ENCODE assay signal across 8 mouse cellular contexts in genomic region chr5:74051394-74052170, GRCm38 (mm10). TPM values are rescaled to one million over a fixed set of nuclear protein-coding genes. Genes with fewer than 3 reads are reported as not detected.
DNase-seq lines count a peak whose midpoint lies in the region; ATAC-seq and TF ChIP-seq lines count a peak whose summit lies in the region.

No protein-coding gene starts in this region.

- H3K36me3 ChIP-seq in midbrain, postnatal 0 days (ENCODE audit: insufficient read depth, low read length): no peaks in the 10 kb centered on the region
- no peaks in the 10 kb centered on the region for H3K36me3 ChIP-seq in midbrain, embryonic 11.5 days (ENCODE audit: control insufficient read depth, insufficient read depth, low read length)

- ATAC-seq in midbrain, postnatal 0 days (ENCODE audit: low FRiP score): no peak
- no peak for ATAC-seq in midbrain, embryonic 11.5 days (ENCODE audit: low FRiP score)
- no peak for ATAC-seq in megakaryocyte progenitor cell, adult 5-6 weeks (replicated peaks; ENCODE audit: poor library complexity)

- no peak for TF ChIP-seq CTCF in midbrain, postnatal 0 days (IDR thresholded peaks at IDR 0.05)

- H3K4me2 ChIP-seq in midbrain, postnatal 0 days (ENCODE audit: low read depth, low read length, poor library complexity, severe bottlenecking): no peak overlapping the region
- H3K4me2 ChIP-seq in midbrain, embryonic 11.5 days: no peak overlapping the region

- DNase-seq in adrenal gland, adult (ENCODE audit: inconsistent age in 2 of 2, low spot score in 1 of 2): peak; percentile 41 to 70
- no peak for DNase-seq in adrenal gland, postnatal 4 days (ENCODE audit: low spot score in 2 of 2)
- peak; percentile 59 for DNase-seq in midbrain, postnatal 0 days (ENCODE audit: low spot score)
- no peak for DNase-seq in midbrain, embryonic 11.5 days (ENCODE audit: low spot score, missing footprints)
- DNase-seq in heart, adult 18-20 months: peak; percentile 54 to 64
- peak; percentile 77 to 78 for DNase-seq in kidney, postnatal 25 days
- no peak for DNase-seq in thymus, postnatal 25 days

- H3K9ac ChIP-seq in midbrain, postnatal 0 days (replicated peaks; ENCODE audit: low read length, poor library complexity, severe bottlenecking): no peak overlapping the region
- H3K9ac ChIP-seq in midbrain, embryonic 11.5 days (ENCODE audit: low read length): no peak overlapping the region

- H3K27ac ChIP-seq in midbrain, postnatal 0 days (ENCODE audit: low read depth, low read length): no peak overlapping the region
- no peak overlapping the region for H3K27ac ChIP-seq in midbrain, embryonic 11.5 days (ENCODE audit: low read depth, low read length)

- H3K27me3 ChIP-seq in midbrain, postnatal 0 days (ENCODE audit: insufficient read depth, low read length): no peaks in the 10 kb centered on the region
- H3K27me3 ChIP-seq in midbrain, embryonic 11.5 days (ENCODE audit: control insufficient read depth, insufficient read depth, low read length): no peaks in the 10 kb centered on the region

- no peaks in the 10 kb centered on the region for H3K9me3 ChIP-seq in midbrain, postnatal 0 days (ENCODE audit: low read length)
- H3K9me3 ChIP-seq in midbrain, embryonic 11.5 days (ENCODE audit: control insufficient read depth, low read length): no peaks in the 10 kb centered on the region

- 79% methylated on average over 23 of the region's 23 CpGs for WGBS in midbrain, postnatal 0 days
- WGBS in midbrain, embryonic 11.5 days: 94% methylated on average over 23 of the region's 23 CpGs

- H3K4me1 ChIP-seq in midbrain, postnatal 0 days (ENCODE audit: insufficient read depth, low read length): peaks cover 3% of the 10 kb centered on the region; the same call in 1 of the 2 replicates
- H3K4me1 ChIP-seq in midbrain, embryonic 11.5 days (ENCODE audit: control insufficient read depth, insufficient read depth, low read length): no peaks in the 10 kb centered on the region

- no peak overlapping the region for H3K4me3 ChIP-seq in midbrain, postnatal 0 days (ENCODE audit: low read depth, low read length)
- no peak overlapping the region for H3K4me3 ChIP-seq in midbrain, embryonic 11.5 days (ENCODE audit: low read depth, low read length)

RNA-seq across cellular contexts. Expression of gene Usp46, which starts 16.6 kb away (rescaled TPM):
- 10 to 100 TPM; 42.6 to 45.0 TPM for total RNA-seq in adrenal gland, postnatal 4 days (2021)
- total RNA-seq in midbrain, postnatal 0 days (2014; rRNA removed): 54.3 and 55.6 TPM in 2 replicates
- polyA plus RNA-seq in midbrain, postnatal 0 days (2015; fragmentation: Nextera tagmentation; extraction: Ambion mirVana): 34.9 and 36.2 TPM in 2 replicates
- polyA plus RNA-seq in midbrain, embryonic 11.5 days (2014; fragmentation: Nextera tagmentation; extraction: Ambion mirVana): 35.6 and 38.1 TPM in 2 replicates
- total RNA-seq in heart, adult 18-20 months (2021): 10 to 100 TPM; 34.8 to 38.2 TPM
- total RNA-seq in megakaryocyte progenitor cell, adult 5-6 weeks (2015): 20.5 and 25.0 TPM in 2 replicates
- total RNA-seq in megakaryocyte progenitor cell, adult 5-6 weeks (2017): 14.2 and 21.7 TPM in 2 replicates

Comparison
In these comparisons a context has a peak if more than half of its experiments do, and no peak if none do; other contexts are left out.
1. DNase-seq: peak in adrenal gland, adult (2 of 2), midbrain, postnatal 0 days (single experiment), heart, adult 18-20 months (2 of 2) and kidney, postnatal 25 days (2 of 2); none in adrenal gland, postnatal 4 days (0 of 2), midbrain, embryonic 11.5 days (single experiment) and thymus, postnatal 25 days (single experiment).